Mouse (Mus musculus) left cerebral cortex, postnatal 4 days (tissue): Measurements from ENCODE around the gene Vmn1r85. TPM values are rescaled to one million over a fixed set of nuclear protein-coding genes. Genes with fewer than 3 reads are reported as not detected.
A peak's percentile ranks its signal among the peaks of the same experiment; 100 is the strongest.

Source experiments
- DNase-seq: peaks from one replicate; pipeline ENCODE4 v3.0.0-alpha.2; 2022
- intact Hi-C: fragments of 180-260 bp; cut with DNase I; formaldehyde crosslinking; loops from one replicate; pipeline ENCODE4 v1.15.1; 2025
- total RNA-seq, 2 experiments: library from RNA; stranded (reverse); gene quantifications; 2 replicates each; pipeline ENCODE4 v1.2.3; 2021

The Vmn1r85 gene
- total RNA-seq, 2 experiments from 2014 or later, result 0.06 to 0.08 TPM

DNA sequence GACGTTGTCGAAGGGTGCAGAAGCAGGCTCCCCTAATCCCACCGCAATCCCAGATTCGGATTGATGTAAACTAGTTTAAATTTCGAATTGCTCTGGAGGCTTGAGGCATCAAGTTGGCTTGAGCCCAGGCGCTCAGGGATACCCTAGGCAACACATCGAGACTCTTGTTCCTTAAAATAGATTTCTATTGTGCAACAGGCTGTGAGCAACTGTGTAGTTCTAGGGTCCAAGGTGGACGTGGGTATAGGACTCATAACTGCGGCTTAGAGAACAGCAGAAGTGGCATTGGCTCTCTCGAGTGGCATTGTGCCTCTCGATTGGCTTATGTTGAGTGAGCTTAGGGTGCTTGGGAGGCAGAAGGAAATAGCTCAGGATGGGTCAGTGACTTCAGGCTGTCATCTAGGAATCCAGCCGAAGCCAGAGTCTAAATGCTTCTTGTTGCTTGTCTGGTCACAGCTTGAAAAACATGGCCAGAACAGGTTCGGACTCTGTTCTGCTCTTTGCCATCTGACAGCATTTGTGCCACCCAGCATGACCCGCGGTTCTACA is 56.3 kb downstream of the Vmn1r85 start:
- intact Hi-C loops, result no loop called here
- DNase-seq, result no peak

DNA sequence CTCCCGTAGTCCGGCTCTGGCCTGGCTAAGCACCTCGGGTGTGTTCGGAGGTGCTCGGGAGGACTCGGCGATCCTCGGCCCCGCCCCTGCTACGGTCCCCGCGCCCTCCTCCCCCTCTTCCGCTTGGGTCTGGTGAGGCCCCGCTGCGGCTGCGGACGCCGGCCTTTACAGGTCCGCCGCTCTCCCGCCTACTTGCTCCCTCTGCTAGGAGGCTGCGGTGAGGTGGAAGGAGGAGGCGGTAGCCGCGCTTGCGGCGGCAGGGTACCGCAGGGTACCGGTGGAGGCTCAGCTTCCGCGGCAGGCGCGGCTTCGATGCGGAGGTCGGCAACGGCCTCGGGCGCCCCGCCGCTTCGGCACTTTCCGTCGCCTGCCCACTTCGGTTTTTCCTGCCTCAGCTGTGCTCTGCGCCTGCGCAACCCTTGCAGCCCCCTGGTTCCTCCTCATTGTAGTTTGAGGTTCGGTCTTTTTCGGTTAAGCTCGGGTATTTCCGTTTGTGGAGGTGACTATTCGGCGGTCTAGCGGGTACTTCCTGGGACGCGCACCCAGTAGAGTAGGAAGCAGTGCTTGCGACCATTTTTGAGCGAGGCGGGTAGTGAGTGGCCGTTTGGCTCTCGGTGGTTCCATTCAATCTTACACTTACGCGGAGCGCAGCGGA is 56.9 kb downstream of the Vmn1r85 start, which contains the start of gene Ube2m:
Gene Ube2m, minus strand, starts transcription at position 375 of the 655 bp plus-strand sequence.
- intact Hi-C loops, result no loop called here
- peak; percentile 100 for DNase-seq

DNA sequence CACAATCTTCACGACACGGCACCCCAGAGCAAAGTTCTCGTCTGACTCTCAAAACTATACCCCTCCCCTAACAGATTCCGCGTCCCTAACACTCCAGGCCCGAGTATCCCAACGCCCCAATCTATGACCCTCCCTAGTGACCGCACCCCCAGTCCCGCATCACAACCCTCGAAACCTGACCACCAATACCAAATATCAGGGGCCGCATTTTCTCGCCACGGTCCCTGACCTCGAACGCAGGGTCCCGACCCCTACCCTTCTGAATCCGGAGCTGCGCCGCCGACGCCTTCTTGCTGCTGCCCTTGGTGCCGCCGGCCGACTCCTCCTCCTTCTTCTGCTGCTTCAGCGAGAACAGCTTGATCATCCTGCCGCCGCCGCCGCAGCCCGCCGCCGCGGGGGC is 57.6 kb downstream of the Vmn1r85 start:
- DNase-seq, result no peak
- intact Hi-C loops, result no loop called here

DNA sequence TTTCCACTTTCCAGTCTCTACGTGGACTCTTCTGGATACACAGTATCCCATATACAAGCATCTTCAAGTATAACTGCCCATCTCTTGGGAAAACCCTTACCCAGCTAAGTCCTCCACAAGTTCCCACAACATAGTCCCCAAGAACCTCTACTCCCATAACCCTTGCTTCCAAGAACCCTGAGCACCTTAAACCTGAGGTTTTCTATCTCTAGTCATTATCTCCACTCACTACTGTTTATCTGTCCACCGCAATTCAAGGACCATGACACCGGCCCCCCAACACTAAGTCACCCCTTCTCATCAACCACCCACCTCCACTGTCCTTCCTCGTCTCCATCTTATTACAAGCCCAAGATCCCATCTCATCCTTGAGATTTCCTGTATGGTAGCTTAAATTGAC is 58.2 kb downstream of the Vmn1r85 start:
- DNase-seq, result no peak
- intact Hi-C loops, result no loop called here

DNA sequence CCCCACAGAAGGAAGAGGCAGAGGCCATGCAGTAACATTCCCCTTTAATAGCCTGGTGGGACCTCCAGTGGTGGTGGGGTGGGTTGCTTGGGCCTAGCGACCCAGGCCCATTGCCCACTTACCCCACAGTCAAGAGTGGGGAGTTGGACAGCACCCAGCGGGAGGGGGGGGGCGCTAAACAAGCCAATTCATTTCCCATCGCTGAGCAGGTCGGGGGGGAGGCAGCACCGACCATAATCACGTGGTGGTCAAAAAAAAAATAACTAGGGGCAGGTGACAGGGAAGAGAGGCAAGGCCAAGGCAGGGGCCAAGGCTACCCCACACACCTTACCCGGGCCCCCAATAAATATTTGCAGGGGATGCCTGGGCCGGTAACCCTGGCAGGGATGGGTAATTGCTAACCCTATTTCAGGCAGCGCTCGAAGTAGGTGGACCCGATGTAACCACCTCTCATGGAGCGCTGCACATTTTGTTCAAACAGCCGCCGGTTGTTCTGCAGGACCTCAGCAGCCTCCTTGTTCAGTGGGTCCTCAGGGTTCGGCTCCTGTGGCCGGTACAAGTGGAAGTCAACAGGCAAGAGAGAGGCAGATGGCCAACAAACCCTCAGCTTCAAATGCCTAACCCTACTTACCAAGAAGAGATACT is 59.6 kb downstream of the Vmn1r85 start:
- DNase-seq, result peak; percentile 43
- intact Hi-C loops, result no loop called here

DNA sequence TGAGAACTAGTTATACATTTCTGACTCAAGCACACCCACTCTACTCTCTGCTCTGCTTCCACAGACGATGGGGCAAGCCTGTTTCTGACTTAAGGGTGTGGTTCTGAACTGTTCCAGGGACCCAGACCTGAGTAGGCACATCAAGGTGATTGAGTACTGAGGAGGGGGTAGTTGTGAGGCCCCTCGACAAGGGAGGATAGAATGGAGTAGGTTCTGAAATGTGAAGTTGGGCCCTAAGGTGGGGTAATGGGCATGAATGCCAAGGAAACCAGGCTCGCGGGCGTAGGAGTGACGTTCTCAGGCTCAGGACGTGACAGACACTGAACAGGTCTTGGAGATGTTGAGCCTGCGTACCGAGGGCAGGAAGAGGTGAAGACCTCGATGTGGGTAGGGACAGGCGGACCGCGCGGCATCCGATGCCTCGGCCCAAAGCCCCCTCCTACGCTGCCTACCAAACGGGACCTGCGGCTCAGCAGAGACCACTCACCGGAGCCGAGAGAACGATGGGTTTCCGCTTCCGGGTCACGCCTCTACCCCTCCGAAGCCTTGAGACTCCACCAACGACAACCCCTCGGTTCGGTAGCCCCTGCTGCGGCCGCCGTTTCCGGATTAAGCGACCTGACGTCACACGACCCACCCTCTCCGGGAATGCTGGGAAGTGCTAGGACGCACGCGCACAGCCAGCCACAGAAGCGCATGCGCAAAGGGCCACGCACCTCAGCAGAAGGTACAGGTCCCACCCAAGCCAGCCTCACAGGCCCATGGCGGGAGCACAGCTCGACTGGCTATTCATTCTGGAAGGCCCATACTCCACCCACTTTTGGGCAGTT is 60.6 kb downstream of the Vmn1r85 start, which contains the start of gene Chmp2a:
Gene Chmp2a, minus strand, starts transcription at position 660 of the 830 bp plus-strand sequence.
- DNase-seq, result peak; percentile 98
- intact Hi-C loops, result no loop called here

DNA sequence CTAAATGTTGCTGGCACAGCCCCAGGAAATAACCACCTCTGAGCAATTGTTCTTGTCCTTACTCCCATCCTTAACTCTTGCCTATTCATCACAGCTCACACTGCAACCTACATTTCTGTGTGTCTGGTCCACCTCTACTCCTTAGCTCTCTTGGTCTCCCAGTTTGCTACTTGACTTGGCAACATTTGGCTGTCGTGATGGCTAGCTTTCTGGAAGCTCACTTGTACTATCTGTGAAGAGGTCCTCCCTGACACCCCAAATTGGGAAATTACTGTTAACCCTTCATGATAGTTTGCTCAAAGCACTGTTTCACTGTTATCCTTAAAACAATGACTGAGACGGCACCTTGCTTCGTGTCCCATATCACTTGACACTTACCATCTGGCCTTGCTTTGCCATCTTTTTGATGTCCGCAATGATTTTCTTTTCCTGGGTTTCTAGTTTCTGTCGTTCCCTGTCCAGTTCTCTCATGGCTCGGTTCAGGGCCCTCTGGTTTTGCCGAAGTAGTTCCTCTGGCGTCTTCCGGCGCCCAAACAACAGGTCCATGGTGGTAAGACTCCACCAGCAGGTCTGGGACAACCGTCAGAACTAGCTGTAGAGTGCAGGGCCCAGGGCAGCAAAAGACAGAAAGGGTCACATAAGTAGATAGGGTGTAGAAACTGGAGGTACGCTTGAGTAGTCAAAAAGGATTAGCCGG is 61.4 kb downstream of the Vmn1r85 start:
- intact Hi-C loops, result no loop called here
- no peak for DNase-seq

Other genes with a start within 250 kb of the Vmn1r85 start
- gene Zfp128, start 214.0 kb downstream of the Vmn1r85 start, total RNA-seq, result 10 to 100 TPM in 1 of 2 experiments, 1 to 10 TPM in 1; 9.9 to 10.2 TPM
- gene Zscan22, start 197.4 kb downstream of the Vmn1r85 start, total RNA-seq, result 10 to 100 TPM; 13.1 to 13.7 TPM
- gene Rps5, start 172.9 kb downstream of the Vmn1r85 start, total RNA-seq, result 100 to 1,000 TPM; 784 to 787 TPM
- gene Rnf225, start 167.8 kb downstream of the Vmn1r85 start, total RNA-seq, result 1 to 10 TPM; 1.2 to 1.6 TPM
- 10 to 100 TPM; 17.5 to 17.8 TPM for gene Zfp324, start 129.3 kb downstream of the Vmn1r85 start, total RNA-seq
- 1 to 10 TPM; 8.6 to 9.0 TPM for gene Zfp446, start 117.3 kb downstream of the Vmn1r85 start, total RNA-seq
- under 1 TPM; 0.32 to 0.36 TPM for gene Slc27a5, start 97.0 kb downstream of the Vmn1r85 start, total RNA-seq
- 100 to 1,000 TPM; 412 to 415 TPM for gene Trim28, start 96.1 kb downstream of the Vmn1r85 start, total RNA-seq
- 10 to 100 TPM; 35.1 to 36.6 TPM for gene Zbtb45, start 85.1 kb downstream of the Vmn1r85 start, total RNA-seq
- gene Chmp2a, start 60.4 kb downstream of the Vmn1r85 start, total RNA-seq, result 100 to 1,000 TPM; 120 to 122 TPM
- 100 to 1,000 TPM; 198 to 213 TPM for gene Ube2m, start 56.9 kb downstream of the Vmn1r85 start, total RNA-seq
- gene Mzf1, start 40.4 kb downstream of the Vmn1r85 start, total RNA-seq, result 10 to 100 TPM; 13.7 to 17.3 TPM
- not detected for gene Vmn1r86, start 24.7 kb upstream of the Vmn1r85 start, total RNA-seq
- not detected for gene Vmn1r87, start 45.0 kb upstream of the Vmn1r85 start, total RNA-seq
- gene Vmn1r88, start 64.4 kb upstream of the Vmn1r85 start, total RNA-seq, result under 1 TPM; 0.16 to 0.22 TPM
- not detected for gene Vmn1r89, start 117.8 kb upstream of the Vmn1r85 start, total RNA-seq
- gene Lig1, start 182.1 kb upstream of the Vmn1r85 start, total RNA-seq, result 10 to 100 TPM; 21.1 to 24.0 TPM
- 10 to 100 TPM; 18.6 to 18.7 TPM for gene Zswim9, start 183.5 kb upstream of the Vmn1r85 start, total RNA-seq
- gene Pla2g4c, start 229.5 kb upstream of the Vmn1r85 start, total RNA-seq, result 1 to 10 TPM in 1 of 2 experiments, under 1 TPM in 1; 0.95 to 1.3 TPM